Mouse (Mus musculus) NIH3T3 (cell line): Measurements from ENCODE around the gene Asgr1.

Source experiments
- DNase-seq: peaks from one replicate; pipeline ENCODE4 v3.0.0-alpha.2; 2012; ENCODE audit warnings: low read depth

The Asgr1 gene

GRCm38 (mm10) chr11:70026689-70027088, 27.2 kb upstream of the Asgr1 start:
- peak; percentile 88 for DNase-seq

GRCm38 (mm10) chr11:70027397-70027796, 26.5 kb upstream of the Asgr1 start:
- DNase-seq, result peak; percentile 52

- DNase-seq, result peak; percentile 34
Observed at GRCm38 (mm10) chr11:70028401-70029129, 25.3 kb upstream of the Asgr1 start.

DNA sequence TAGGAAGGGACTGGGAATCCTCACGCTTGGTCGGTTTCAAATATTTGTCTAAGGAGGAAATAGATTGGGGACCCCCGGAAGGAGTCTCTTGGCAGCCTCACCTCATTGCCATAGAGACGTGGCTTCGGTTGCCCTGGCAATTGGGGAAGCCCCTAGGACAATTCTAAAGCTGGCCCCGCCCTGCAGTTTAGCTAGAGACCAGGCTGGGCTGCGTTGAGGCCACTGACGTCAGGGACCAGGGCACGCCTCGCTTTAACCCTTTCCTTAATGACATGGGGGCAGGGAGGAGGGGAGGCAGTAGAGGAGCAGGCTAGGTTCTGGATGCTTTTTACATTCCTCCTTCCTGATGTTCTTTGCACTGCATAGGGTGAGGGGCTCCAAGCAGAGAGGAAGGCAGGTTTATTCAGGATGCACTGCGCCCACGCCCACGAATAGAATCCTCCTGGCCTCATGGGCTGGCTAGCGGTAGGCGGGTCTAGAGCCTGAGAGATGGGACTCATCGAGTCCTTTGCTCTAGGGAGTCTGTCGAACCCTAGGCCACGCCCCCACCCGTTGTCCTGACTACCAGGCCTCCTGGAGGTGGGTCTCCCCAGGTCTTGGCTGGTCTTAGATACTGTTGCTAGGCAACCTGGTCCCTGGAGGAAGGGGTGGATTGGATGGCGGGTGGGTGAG, 24.6 kb upstream of the Asgr1 start:
- peak; percentile 90 for DNase-seq

DNA sequence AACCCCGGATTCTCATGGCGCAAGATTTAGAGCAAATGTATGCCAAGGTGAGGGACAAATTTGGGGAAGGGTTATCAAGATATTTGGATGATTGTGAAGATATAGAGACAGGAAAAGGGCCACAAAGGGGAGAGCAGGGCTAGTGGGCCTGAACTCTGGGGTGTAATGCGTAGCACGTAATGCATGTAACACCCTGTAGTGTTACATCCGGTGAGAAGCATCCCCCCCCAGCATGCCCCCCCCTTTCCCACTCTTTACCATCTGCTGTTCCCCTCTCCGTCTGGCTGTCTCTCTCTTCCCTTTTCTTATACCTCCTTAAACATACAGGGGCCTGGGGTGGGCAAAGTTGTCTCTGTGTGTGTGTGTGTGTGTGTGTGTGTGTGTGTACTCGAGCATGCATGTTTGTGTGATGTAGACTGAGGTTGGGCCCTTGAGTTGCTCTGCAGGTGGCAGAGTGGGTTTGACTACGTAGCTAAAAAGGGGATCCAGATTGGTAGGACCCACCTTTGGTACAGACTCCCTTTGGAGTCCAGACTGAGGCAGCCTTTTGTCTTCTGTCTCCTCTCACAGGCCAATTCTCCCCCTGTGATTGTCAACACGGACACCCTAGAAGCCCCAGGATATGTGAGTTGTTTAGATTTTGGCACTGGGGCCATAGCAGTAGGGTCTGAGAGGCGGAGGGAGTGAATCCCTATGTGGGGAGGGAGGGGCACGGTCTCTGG, 23.9 kb upstream of the Asgr1 start:
- no peak for DNase-seq

GRCm38 (mm10) chr11:70030651-70031320, 23.1 kb upstream of the Asgr1 start:
- DNase-seq, result no peak

DNA sequence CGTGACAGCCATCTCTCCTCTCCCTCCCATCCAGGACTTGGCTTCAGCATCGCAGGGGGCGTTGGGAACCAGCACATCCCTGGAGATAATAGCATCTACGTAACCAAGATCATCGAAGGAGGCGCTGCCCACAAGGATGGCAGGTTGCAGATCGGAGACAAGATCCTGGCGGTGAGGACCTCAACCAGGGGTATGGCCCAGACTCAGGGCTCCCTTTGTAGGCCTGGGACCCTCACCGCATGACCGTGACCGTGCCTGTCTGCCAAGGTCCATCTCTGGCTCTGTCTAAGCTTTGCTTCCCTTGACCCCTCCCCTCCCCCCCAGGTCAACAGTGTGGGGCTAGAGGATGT, 22.6 kb upstream of the Asgr1 start:
- no peak for DNase-seq

GRCm38 (mm10) chr11:70038174-70038573, 15.7 kb upstream of the Asgr1 start:
- no peak for DNase-seq

- no peak for DNase-seq
Observed at GRCm38 (mm10) chr11:70039631-70040030, 14.3 kb upstream of the Asgr1 start.

GRCm38 (mm10) chr11:70040184-70040583, 13.7 kb upstream of the Asgr1 start:
- no peak for DNase-seq

GRCm38 (mm10) chr11:70042309-70043085, 11.4 kb upstream of the Asgr1 start:
- no peak for DNase-seq

DNA sequence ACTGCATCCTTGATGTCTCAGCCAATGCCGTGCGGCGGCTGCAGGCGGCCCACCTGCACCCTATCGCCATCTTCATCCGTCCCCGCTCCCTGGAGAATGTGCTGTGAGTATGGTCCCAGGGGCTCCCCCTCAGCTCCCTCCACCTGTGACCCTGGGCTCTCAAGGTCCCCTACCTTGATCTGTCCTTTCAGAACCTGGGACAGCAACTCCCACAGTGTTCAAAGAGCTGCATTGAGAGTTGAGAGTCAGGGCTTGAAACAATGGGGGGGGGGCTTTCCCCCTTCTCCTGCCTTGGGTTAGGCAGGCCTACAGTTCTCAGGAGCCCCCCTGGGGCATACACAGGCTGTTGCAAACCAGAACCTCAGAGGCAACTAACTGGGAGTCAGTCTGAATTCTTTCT, 10.2 kb upstream of the Asgr1 start:
- no peak for DNase-seq

GRCm38 (mm10) chr11:70045435-70045834, 8.4 kb upstream of the Asgr1 start:
- DNase-seq, result no peak

GRCm38 (mm10) chr11:70049366-70049765, 4.5 kb upstream of the Asgr1 start:
- DNase-seq, result no peak

DNA sequence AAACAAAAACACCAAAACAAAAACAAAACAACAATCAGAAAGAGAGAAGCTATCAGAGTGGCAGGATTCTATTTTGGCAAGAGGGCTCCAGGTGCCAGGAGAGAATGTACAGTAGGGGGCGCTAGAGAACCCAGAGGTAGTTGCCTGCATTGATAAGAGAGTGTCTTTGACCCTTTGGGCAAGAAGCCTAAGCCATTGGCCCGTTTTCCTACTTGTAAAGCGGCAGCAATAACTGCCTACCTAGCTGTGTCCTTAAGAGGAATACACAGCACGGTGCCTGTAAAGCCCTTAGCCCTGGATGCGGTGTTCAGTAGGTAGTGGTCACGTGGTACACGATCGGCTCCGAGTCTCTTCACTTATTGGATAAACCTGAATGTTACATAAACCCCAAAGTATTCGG, 4.1 kb upstream of the Asgr1 start:
- no peak for DNase-seq

DNA sequence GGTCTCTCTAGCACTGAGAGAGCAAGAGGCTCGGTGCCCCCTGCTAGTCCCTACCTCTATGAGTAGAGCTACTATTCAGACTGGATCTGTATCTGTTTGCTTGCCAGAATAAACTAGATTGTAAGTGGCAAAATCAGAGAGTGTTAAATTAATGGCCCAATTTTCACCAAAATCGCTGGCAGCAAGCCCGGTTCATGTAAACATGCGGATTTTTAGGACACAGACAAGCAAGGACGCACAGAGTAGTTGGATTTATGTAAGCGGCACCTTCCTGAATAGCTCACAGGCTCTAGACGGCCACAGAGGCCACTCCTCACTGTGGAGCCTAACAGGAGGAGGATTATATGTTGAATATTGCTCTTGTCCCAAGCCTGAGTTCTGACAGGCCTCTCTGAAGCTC, 729 bp upstream of the Asgr1 start:
- DNase-seq, result peak; percentile 43

DNA sequence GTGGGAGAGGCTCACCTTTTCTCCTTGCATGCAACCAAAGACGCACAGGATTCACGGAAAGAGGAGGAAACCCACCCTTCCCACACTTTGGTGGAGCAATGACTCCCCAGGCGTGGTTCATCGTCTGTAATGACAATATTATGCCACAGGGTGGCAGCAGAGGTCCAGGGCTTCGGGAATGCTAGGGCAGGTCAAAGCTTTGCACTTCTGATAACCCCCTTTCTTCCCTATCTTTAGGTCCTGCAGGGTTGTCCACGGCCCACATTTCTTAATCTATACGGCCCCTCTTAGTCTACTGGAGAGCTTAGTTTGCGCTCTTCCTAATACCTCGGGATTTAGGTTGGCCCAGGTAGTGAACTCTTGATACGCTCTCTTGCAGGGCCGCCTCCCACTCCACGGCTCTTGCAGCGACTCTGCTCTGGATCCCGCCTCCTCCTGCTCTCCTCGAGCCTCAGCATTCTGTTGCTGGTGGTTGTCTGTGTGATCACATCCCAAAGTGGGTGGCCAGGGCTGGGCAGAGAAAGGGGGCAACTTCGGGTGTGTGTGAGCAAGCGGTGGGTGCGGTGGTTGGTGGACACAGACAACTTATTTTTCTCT, 1.8 kb downstream of the Asgr1 start:
- peak; percentile 87 for DNase-seq

- no peak for DNase-seq
Observed at GRCm38 (mm10) chr11:70057805-70058204, 3.9 kb downstream of the Asgr1 start.

GRCm38 (mm10) chr11:70059930-70060329, 6.0 kb downstream of the Asgr1 start:
- DNase-seq, result no peak

- no peak for DNase-seq
Observed at GRCm38 (mm10) chr11:70063053-70063452, 9.2 kb downstream of the Asgr1 start.

- no peak for DNase-seq
Observed at GRCm38 (mm10) chr11:70066701-70067100, 12.8 kb downstream of the Asgr1 start.
